33 mouse cellular contexts compared by ENCODE assay signal in the genomic region with DNA sequence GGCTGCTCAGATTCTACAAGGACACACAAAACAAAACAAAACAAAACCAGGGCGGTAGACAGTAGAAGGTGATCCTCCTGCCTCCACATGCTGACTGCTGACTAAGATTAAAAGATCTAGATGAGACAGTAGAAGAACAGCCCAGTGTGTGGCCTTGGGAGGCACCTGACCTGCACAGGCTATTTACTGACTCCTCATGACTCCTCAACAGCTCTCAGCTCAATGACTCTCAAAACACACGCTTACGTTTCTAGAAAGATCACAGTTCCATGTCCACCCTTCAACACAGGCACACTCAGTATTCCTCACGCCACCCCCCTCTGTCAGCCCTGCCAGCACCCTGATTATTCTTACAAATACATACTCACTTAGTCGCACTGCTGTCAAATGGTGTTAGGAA. TPM values are rescaled to one million over a fixed set of nuclear protein-coding genes. Genes with fewer than 3 reads are reported as not detected.
DNase-seq lines count a peak whose midpoint lies in the region; ATAC-seq lines count a peak whose summit lies in the region.
"Had no signal": no experiment of that assay in that cellular context is flagged by ENCODE, and none has a peak within 500 bp of the region (broad histone marks: within the 10 kb centered on the region; RNA-seq: fewer than 3 reads in every experiment).

No protein-coding gene starts in this region.

- no peaks in the 10 kb centered on the region for H3K9me3 ChIP-seq in lung, embryonic 16.5 days (ENCODE audit: control insufficient read depth, low read length)
- H3K9me3 ChIP-seq: embryonic facial prominence, embryonic 10.5 days; embryonic facial prominence, embryonic 15.5 days; forebrain, embryonic 12.5 days; heart, embryonic 13.5 days; hindbrain, embryonic 10.5 days; hindbrain, embryonic 15.5 days; limb, embryonic 10.5 days; limb, embryonic 15.5 days had no signal

- DNase-seq in gastrocnemius, postnatal 25 days, result peak; percentile 2
- no peak for DNase-seq in gastrocnemius, adult 18-20 months (ENCODE audit: low spot score)
- DNase-seq in lung, postnatal 4 days, result no peak
- DNase-seq in lung, postnatal 10 days, result peak; percentile 17
- DNase-seq in yolk sac, embryonic 10.5 days (ENCODE audit: low spot score), result peak; percentile 61
- no peak for DNase-seq in kidney, adult 8-10 months
- DNase-seq: adrenal gland, postnatal 25 days; cerebellum, adult 18-20 months; cerebellum, postnatal 10 days; forebrain, postnatal 0 days; heart, postnatal 10 days; kidney, adult 9 months; kidney, postnatal 10 days; layer of hippocampus, adult 9-11 months; right cerebral cortex, postnatal 25 days; spleen, adult 18-20 months; thymus, adult 2 months; thymus, postnatal 36 days had no signal

- H3K27me3 ChIP-seq in lung, embryonic 16.5 days (ENCODE audit: control insufficient read depth, insufficient read depth, low read depth, low read length), result no peaks in the 10 kb centered on the region
- H3K27me3 ChIP-seq: embryonic facial prominence, embryonic 15.5 days; heart, embryonic 13.5 days; hindbrain, embryonic 15.5 days; limb, embryonic 15.5 days; Patski had no signal

- no peak overlapping the region for H3K27ac ChIP-seq in lung, embryonic 16.5 days (ENCODE audit: low read length)
- H3K27ac ChIP-seq: embryonic facial prominence, embryonic 10.5 days; embryonic facial prominence, embryonic 15.5 days; forebrain, embryonic 12.5 days; heart, embryonic 13.5 days; hindbrain, embryonic 10.5 days; hindbrain, embryonic 15.5 days; limb, embryonic 10.5 days; limb, embryonic 15.5 days; liver, embryonic 14.5 days; macrophage had no signal

- no peaks in the 10 kb centered on the region for H3K4me1 ChIP-seq in lung, embryonic 16.5 days (replicated peaks; ENCODE audit: control insufficient read depth, insufficient read depth, low read length)
- H3K4me1 ChIP-seq: forebrain, embryonic 12.5 days had no signal

- no peak overlapping the region for H3K9ac ChIP-seq in lung, embryonic 16.5 days (ENCODE audit: low read length)
- H3K9ac ChIP-seq: embryonic facial prominence, embryonic 15.5 days; forebrain, embryonic 12.5 days; forebrain, postnatal 0 days; heart, embryonic 13.5 days; hindbrain, embryonic 15.5 days; limb, embryonic 15.5 days; liver, embryonic 14.5 days had no signal

- no peak overlapping the region for H3K4me2 ChIP-seq in lung, embryonic 16.5 days (ENCODE audit: low read depth, low read length)
- H3K4me2 ChIP-seq: embryonic facial prominence, embryonic 15.5 days; forebrain, embryonic 12.5 days; heart, embryonic 13.5 days; hindbrain, embryonic 15.5 days; limb, embryonic 15.5 days; midbrain, embryonic 11.5 days had no signal

- 40% methylated on average over 5 of the region's 5 CpGs for WGBS in lung, embryonic 16.5 days

- peak; percentile 39; the same call in 1 of the 2 replicates for ATAC-seq in lung, embryonic 16.5 days (ENCODE audit: low read depth)
- ATAC-seq: forebrain, postnatal 0 days; inflammation-experienced regulatory T-cells, adult 6 months; midbrain, embryonic 16.5 days; Patski had no signal

- H3K36me3 ChIP-seq in lung, embryonic 16.5 days (ENCODE audit: control insufficient read depth, insufficient read depth, low read length), result no peaks in the 10 kb centered on the region
- H3K36me3 ChIP-seq: embryonic facial prominence, embryonic 10.5 days; embryonic facial prominence, embryonic 15.5 days; forebrain, embryonic 12.5 days; hindbrain, embryonic 10.5 days; hindbrain, embryonic 15.5 days; limb, embryonic 10.5 days; limb, embryonic 15.5 days had no signal

- no peak overlapping the region for H3K4me3 ChIP-seq in lung, embryonic 16.5 days (ENCODE audit: low read length)
- H3K4me3 ChIP-seq: embryonic facial prominence, embryonic 10.5 days; embryonic facial prominence, embryonic 15.5 days; forebrain, embryonic 12.5 days; heart, embryonic 13.5 days; hindbrain, embryonic 10.5 days; hindbrain, embryonic 15.5 days; limb, embryonic 10.5 days; limb, embryonic 15.5 days had no signal

RNA-seq across cellular contexts. Expression of gene Optn, which starts 5.4 kb away (rescaled TPM):
- 10 to 100 TPM; 58.9 to 62.0 TPM for total RNA-seq in gastrocnemius, postnatal 25 days (2021)
- total RNA-seq in gastrocnemius, adult 18-20 months (2021), result 10 to 100 TPM; 81.4 to 99.0 TPM
- polyA plus RNA-seq in lung, embryonic 16.5 days (2015; fragmentation: Nextera tagmentation; extraction: Ambion mirVana), result 13.3 and 13.5 TPM in 2 replicates

RNA-seq across cellular contexts. Expression of gene Mcm10, which starts 45.8 kb away (rescaled TPM):
- total RNA-seq in gastrocnemius, postnatal 25 days (2021), result under 1 TPM; 0.31 to 0.72 TPM
- total RNA-seq in gastrocnemius, adult 18-20 months (2021), result under 1 TPM in 1 of 2 experiments, not detected in 1; 0.05 TPM
- polyA plus RNA-seq in lung, embryonic 16.5 days (2015; fragmentation: Nextera tagmentation; extraction: Ambion mirVana), result 31.8 and 36.4 TPM in 2 replicates

Comparison
In these comparisons a context has a peak if more than half of its experiments do, and no peak if none do; other contexts are left out.
1. DNase-seq: peak in gastrocnemius, postnatal 25 days (single experiment), lung, postnatal 10 days (single experiment) and yolk sac, embryonic 10.5 days (single experiment); none in gastrocnemius, adult 18-20 months (single experiment), lung, postnatal 4 days (0 of 2) and kidney, adult 8-10 months (0 of 2).